ENCODE assay signal across 7 mouse cellular contexts in genomic region chr19:10203848-10204615, GRCm38 (mm10). TPM values are rescaled to one million over a fixed set of nuclear protein-coding genes. Genes with fewer than 3 reads are reported as not detected.
A peak's percentile ranks its signal among the peaks of the same experiment; 100 is the strongest.
DNase-seq lines count a peak whose midpoint lies in the region; ATAC-seq lines count a peak whose summit lies in the region.

Gene Tmem258 (plus strand): TSS chr19:10204014.
Gene Fen1 (minus strand): TSS chr19:10204169.

- DNase-seq in adrenal gland, postnatal 14 days, result peak; percentile 92
- DNase-seq in embryonic facial prominence, embryonic 11.5 days (ENCODE audit: low spot score), result peak; percentile 88
- peak; percentile 99 for DNase-seq in heart, adult 11 months
- peak; percentile 96 for DNase-seq in kidney, adult 18-20 months
- DNase-seq in limb, embryonic 11.5 days (ENCODE audit: low spot score), result peak; percentile 94
- DNase-seq in midbrain, embryonic 14.5 days, result peak; percentile 94
- peak; percentile 81 to 91 for DNase-seq in spleen, adult 18-20 months

- H3K4me1 ChIP-seq in embryonic facial prominence, embryonic 11.5 days (ENCODE audit: control insufficient read depth, insufficient read depth, low read length), result no peaks in the 10 kb centered on the region
- H3K4me1 ChIP-seq in limb, embryonic 11.5 days (ENCODE audit: control insufficient read depth, insufficient read depth, low read length), result 0 out of 2 replicates have a peak, but pooled peaks cover 5% of the 10 kb centered on the region
- peaks cover 8% of the 10 kb centered on the region for H3K4me1 ChIP-seq in midbrain, embryonic 14.5 days (ENCODE audit: control insufficient read depth, insufficient read depth, low read length)

- H3K27ac ChIP-seq in embryonic facial prominence, embryonic 11.5 days (replicated peaks; ENCODE audit: low read depth, low read length), result peak within 1 kb of the TSS; percentile 73
- H3K27ac ChIP-seq in limb, embryonic 11.5 days (replicated peaks; ENCODE audit: low read depth, low read length), result peak within 1 kb of the TSS; percentile 75
- peak within 1 kb of the TSS; percentile 87 for H3K27ac ChIP-seq in midbrain, embryonic 14.5 days (replicated peaks; ENCODE audit: low read depth, low read length)

- H3K27me3 ChIP-seq in embryonic facial prominence, embryonic 11.5 days (ENCODE audit: control insufficient read depth, insufficient read depth, low read length), result no peaks in the 10 kb centered on the region
- no peaks in the 10 kb centered on the region for H3K27me3 ChIP-seq in limb, embryonic 11.5 days (ENCODE audit: control insufficient read depth, insufficient read depth, low read length)
- H3K27me3 ChIP-seq in midbrain, embryonic 14.5 days (ENCODE audit: control insufficient read depth, insufficient read depth, low read length), result no peaks in the 10 kb centered on the region

- H3K9me3 ChIP-seq in embryonic facial prominence, embryonic 11.5 days (replicated peaks; ENCODE audit: control insufficient read depth, low read length), result no peaks in the 10 kb centered on the region
- no peaks in the 10 kb centered on the region for H3K9me3 ChIP-seq in limb, embryonic 11.5 days (ENCODE audit: control insufficient read depth, low read length)
- no peaks in the 10 kb centered on the region for H3K9me3 ChIP-seq in midbrain, embryonic 14.5 days (ENCODE audit: control insufficient read depth, low read length)

- ATAC-seq in embryonic facial prominence, embryonic 11.5 days (replicated peaks; ENCODE audit: insufficient number of reproducible peaks, low FRiP score, low TSS enrichment, low read depth), result peak; percentile 86
- ATAC-seq in limb, embryonic 11.5 days (ENCODE audit: insufficient number of reproducible peaks, low FRiP score, low TSS enrichment, low read depth), result peak; percentile 91
- ATAC-seq in midbrain, embryonic 14.5 days (ENCODE audit: low FRiP score, low TSS enrichment), result peak; percentile 93

- peaks cover 7% of the 10 kb centered on the region for H3K36me3 ChIP-seq in embryonic facial prominence, embryonic 11.5 days (replicated peaks; ENCODE audit: control insufficient read depth, insufficient read depth, low read depth, low read length)
- peaks cover 23% of the 10 kb centered on the region for H3K36me3 ChIP-seq in limb, embryonic 11.5 days (ENCODE audit: control insufficient read depth, insufficient read depth, low read length)
- H3K36me3 ChIP-seq in midbrain, embryonic 14.5 days (ENCODE audit: control insufficient read depth, insufficient read depth, low read length), result peaks cover 51% of the 10 kb centered on the region

- peak within 1 kb of the TSS; percentile 92 for H3K4me3 ChIP-seq in embryonic facial prominence, embryonic 11.5 days (ENCODE audit: low read depth, low read length)
- peak within 1 kb of the TSS; percentile 98 for H3K4me3 ChIP-seq in limb, embryonic 11.5 days (ENCODE audit: low read depth, low read length)
- H3K4me3 ChIP-seq in midbrain, embryonic 14.5 days (replicated peaks; ENCODE audit: low read depth, low read length), result peak within 1 kb of the TSS; percentile 68

- peak within 1 kb of the TSS; percentile 88 for H3K9ac ChIP-seq in embryonic facial prominence, embryonic 11.5 days (replicated peaks; ENCODE audit: low read length)
- H3K9ac ChIP-seq in limb, embryonic 11.5 days (ENCODE audit: low read length), result peak within 1 kb of the TSS; percentile 81
- peak within 1 kb of the TSS; percentile 65 for H3K9ac ChIP-seq in midbrain, embryonic 14.5 days (replicated peaks; ENCODE audit: low read length)

- WGBS in embryonic facial prominence, embryonic 11.5 days, result under 1% methylated on average over 40 of the region's 40 CpGs
- under 1% methylated on average over 40 of the region's 40 CpGs for WGBS in limb, embryonic 11.5 days
- WGBS in midbrain, embryonic 14.5 days, result under 1% methylated on average over 40 of the region's 40 CpGs

- H3K4me2 ChIP-seq in embryonic facial prominence, embryonic 11.5 days (ENCODE audit: low read depth, low read length), result peak within 1 kb of the TSS; percentile 88
- H3K4me2 ChIP-seq in limb, embryonic 11.5 days (ENCODE audit: low read depth, severe bottlenecking), result peak within 1 kb of the TSS; percentile 97
- peak within 1 kb of the TSS; percentile 90 for H3K4me2 ChIP-seq in midbrain, embryonic 14.5 days (ENCODE audit: low read length)

RNA-seq across cellular contexts. Expression of gene Tmem258, which starts in this region (rescaled TPM):
- total RNA-seq in adrenal gland, postnatal 14 days (2021), result 161 and 170 TPM in 2 replicates
- 344 and 377 TPM in 2 replicates for polyA plus RNA-seq in embryonic facial prominence, embryonic 11.5 days (2014; fragmentation: Nextera tagmentation; extraction: Ambion mirVana)
- polyA plus RNA-seq in limb, embryonic 11.5 days (2014; fragmentation: Nextera tagmentation; extraction: Ambion mirVana), result 419 and 442 TPM in 2 replicates
- polyA plus RNA-seq in midbrain, embryonic 14.5 days (2014; fragmentation: Nextera tagmentation; extraction: Ambion mirVana), result 363 and 446 TPM in 2 replicates

RNA-seq across cellular contexts. Expression of gene Fen1, which starts in this region (rescaled TPM):
- total RNA-seq in adrenal gland, postnatal 14 days (2021), result 20.6 and 21.7 TPM in 2 replicates
- polyA plus RNA-seq in embryonic facial prominence, embryonic 11.5 days (2014; fragmentation: Nextera tagmentation; extraction: Ambion mirVana), result 130 and 134 TPM in 2 replicates
- 135 and 140 TPM in 2 replicates for polyA plus RNA-seq in limb, embryonic 11.5 days (2014; fragmentation: Nextera tagmentation; extraction: Ambion mirVana)
- 24.8 and 31.0 TPM in 2 replicates for polyA plus RNA-seq in midbrain, embryonic 14.5 days (2014; fragmentation: Nextera tagmentation; extraction: Ambion mirVana)

Comparison
In these comparisons a context has a peak if more than half of its experiments do, and no peak if none do; other contexts are left out.
1. Peak in every context shown above with its lines: DNase-seq, ATAC-seq, H3K4me3 ChIP-seq and H3K27ac ChIP-seq.